Mouse (Mus musculus): Measurements from ENCODE around the gene Mapkapk5.

DNA sequence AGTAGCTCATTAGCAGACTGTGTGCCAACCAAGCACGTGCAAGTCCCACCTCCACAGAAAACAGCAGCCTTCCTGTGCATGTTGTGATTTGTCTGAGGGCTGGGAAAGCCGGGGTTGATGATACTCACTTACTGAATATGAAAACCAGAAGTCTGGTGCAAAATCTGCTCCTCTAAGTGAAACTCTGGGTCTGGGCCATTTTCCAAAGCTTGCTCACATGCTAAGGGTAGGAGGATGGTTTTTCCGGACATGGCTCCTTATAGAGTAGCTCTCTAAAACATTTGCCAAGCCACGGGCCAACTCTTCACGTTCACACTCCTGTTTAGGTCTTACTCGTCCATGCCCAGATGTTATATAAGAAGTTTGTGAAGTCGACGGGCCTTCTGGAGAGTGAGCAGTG lies 52.4 kb downstream of the Mapkapk5 start:
- TF ChIP-seq CTCF (IDR thresholded peaks at IDR 0.05; ENCODE audit: borderline replicate concordance, extremely low read depth, insufficient read depth, insufficient read length) = no peak
- no peak for TF ChIP-seq POLR2A (IDR thresholded peaks at IDR 0.05; ENCODE audit: borderline replicate concordance, extremely low read depth, insufficient read depth, insufficient read length, poor library complexity, severe bottlenecking)

Measured in brain, embryonic 14.5 days (tissue).